Mouse (Mus musculus) cerebellum, postnatal 36 days (tissue): ENCODE data around the gene Sft2d2.

ENCODE experiments used
- DNase-seq, 2 experiments: peaks; one replicate each; pipeline ENCODE4 v3.0.0; 2021 to 2022; ENCODE audit warnings: mixed read lengths in 2 of 2

Sft2d2 gene

GRCm38 (mm10) chr1:165193880-165194661 lies at the start of gene Sft2d2:
TSS of gene Sft2d2 (minus strand) at chr1:165194438.
- DNase-seq, result peak; percentile 68 to 79

DNA sequence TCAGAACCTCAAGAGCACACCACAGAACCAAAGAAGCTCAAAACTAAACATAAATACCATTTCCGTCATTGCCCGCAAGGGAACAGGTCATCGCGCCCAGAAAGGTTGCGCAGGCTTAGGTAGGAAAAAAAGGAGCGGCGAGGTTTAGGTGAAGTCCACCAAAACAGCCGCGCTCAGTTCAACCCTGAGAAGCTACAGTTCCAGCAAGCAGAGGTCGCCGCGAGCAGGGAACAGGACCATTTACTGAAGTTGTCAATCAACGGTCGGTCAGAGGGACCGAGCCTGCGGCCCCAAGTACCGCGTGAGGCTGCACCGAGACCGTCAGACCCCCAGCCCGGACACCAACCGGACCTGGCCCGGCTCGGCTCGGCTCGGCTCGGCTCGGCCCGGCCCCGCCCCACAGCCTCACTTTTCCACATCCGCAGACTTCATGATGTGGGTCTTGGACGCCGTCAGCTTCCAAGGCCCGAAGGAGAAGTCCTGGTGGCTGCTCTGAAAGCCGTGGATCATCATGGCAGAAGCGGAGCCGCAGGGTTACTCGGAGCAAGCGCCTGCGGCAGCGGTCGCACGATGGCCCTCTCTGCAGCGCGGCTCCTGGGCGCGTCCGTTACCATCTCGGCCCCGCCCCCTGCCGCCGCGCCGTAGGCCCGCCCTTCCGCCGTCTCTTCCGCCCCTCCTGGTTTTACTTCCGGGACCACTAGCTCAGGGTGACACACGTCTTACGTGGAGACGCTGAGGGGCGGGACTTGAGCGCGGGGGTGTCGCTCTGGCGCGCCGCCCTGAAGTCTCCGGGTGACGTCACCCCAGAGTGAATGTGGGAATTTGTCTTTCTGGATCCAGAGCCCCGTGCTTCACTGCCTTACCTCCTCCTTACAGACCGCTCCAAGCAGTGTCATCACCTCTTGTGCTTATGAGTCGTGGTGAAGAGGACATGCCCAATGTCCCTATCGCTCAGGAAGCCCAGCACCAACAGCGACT lies 42.4 kb upstream of the Sft2d2 start, which contains the start of gene Tiprl:
Gene Tiprl, minus strand, starts transcription at position 676 of the 978 bp plus-strand sequence.
- DNase-seq, result peak; percentile 98 to 99

- DNase-seq, result no peak
Observed at GRCm38 (mm10) chr1:165235846-165236245, 41.6 kb upstream of the Sft2d2 start.

DNA sequence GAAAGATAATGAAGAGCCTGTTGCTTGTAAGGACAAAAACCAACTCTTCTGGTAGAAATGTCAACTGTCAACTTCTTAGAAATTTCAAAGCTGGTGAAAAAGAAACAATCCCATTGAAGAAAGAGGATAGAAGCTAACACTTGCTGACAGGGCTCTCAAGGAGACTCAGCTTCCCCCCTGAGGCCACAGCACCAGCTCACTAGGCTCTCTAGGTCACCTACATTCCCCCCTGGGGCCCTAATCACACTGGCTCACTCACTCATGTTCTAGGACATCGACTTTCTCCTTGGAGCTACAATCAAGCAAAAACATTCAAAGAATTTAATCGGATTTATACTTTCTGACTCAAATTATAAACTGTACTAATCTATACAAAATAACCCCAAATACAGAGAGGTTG lies 39.6 kb upstream of the Sft2d2 start:
- no peak for DNase-seq

GRCm38 (mm10) chr1:165230691-165231090 lies 36.5 kb upstream of the Sft2d2 start:
- DNase-seq, result no peak

DNA sequence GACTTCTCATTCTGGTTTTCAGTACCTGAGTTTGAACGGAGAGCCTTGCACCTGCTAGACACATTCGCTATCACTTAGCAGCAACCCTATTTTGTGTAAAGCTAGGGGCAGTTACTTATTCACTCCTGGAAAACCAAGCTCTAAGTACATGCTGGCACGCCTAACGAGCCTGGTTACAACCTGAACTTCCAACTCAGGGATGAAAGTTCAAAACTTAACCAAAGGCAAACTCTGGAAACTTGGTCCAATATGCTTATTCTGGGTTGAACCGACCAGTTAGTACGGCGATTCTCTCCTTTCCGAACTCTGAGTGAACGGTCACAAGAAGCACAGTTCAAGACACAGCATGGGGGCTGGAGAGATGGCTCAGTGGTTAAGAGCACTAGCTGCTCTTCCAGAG lies 35.3 kb upstream of the Sft2d2 start:
- DNase-seq, result no peak

DNA sequence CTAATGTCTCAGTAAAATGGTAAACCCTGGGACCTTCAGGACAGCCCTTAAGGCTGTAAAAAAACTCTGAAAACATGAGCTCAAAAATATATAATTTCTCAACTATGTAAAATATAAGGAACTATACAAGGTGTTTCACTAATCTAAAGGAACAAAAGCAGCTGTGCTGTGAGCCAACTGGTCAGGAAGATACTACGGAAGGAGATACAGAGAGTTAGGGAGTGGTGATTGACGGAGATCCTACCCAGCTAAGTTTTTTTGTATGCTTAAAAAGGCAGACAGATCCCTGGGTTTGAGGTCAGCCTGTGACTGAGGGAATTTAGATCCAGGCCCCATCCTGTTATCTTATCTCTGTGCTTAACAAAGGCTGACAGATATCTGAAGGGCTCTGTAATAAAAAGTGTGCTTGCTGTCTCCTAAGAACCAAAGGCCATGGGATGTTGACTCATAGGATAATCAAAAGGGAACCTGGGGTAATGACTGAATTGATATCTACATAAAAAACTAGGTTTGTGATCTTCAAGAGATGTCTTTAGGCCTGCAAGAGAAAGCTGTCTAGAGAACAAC lies 22.9 kb upstream of the Sft2d2 start:
- no peak for DNase-seq

GRCm38 (mm10) chr1:165215831-165216230 lies 21.6 kb upstream of the Sft2d2 start:
- no peak for DNase-seq

DNA sequence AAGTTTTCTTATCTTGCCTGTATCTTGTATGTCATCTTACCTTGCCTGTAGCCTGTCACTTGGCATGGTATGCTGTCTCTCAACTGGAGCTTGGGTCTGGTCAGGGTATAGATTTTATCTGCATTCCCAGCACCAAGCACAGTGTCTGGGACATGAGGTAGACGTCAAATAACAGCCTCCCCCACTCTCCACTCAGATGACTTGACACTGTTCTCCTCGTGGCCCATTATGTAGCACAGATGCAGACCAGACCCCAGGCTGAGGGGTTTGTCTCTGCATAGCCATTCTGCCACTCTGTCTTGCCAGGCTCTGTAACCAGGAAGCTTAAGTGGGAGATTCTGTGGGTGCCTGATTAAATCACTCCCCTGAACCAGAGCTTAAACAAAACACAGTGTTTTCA lies 11.4 kb upstream of the Sft2d2 start:
- DNase-seq, result no peak

- DNase-seq, result no peak
Observed at GRCm38 (mm10) chr1:165203488-165204035, 9.3 kb upstream of the Sft2d2 start.

DNA sequence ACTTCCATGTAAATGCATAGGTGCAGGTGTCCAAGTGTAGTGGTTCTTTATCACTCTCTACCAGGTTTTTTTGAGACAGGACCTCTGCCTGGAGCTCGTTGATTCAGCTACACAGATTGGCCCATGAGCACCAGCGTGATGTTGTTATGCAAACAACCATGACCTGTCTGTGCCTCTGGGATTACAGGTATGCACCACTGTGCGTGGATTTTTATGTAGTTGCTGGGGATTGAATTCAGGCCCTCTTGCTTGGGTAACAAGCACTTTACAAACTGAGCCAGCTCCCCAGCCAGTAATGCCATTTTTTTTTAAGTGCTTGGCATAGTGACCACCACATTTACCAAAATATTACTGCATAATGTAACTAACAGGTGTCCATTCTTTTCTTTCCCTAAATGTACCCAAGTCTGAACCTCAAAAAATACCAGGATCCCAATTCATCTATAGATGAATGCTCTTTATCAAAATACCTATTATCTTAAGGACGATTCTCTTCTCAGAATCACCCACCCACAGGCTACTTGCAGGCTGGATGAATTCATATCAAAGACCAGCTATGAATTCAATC lies 7.3 kb upstream of the Sft2d2 start:
- no peak for DNase-seq

GRCm38 (mm10) chr1:165200748-165201147 lies 6.5 kb upstream of the Sft2d2 start:
- DNase-seq, result no peak

- DNase-seq, result no peak
Observed at GRCm38 (mm10) chr1:165199639-165200038, 5.4 kb upstream of the Sft2d2 start.

GRCm38 (mm10) chr1:165198951-165199350 lies 4.7 kb upstream of the Sft2d2 start:
- no peak for DNase-seq

DNA sequence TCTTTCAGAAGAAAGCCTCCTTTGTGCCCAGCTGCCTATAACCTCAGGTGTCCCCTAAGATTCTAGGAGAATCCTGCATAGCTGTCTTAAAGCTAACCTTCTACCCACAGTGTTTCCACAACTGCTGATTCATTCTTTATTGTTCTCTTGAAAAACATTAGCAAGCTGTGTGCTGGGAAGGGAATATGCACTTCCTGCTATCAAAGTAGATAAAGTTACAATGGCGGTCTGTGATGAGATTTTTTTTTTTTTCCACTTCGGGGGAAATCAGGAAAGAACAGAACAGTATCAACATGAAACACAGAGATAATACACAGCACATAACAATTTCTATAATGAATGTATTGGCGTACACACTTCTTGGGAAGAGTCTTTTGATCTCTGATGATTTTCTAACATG lies 3.6 kb upstream of the Sft2d2 start:
- DNase-seq, result no peak

GRCm38 (mm10) chr1:165195396-165195960 lies 1.2 kb upstream of the Sft2d2 start:
- no peak for DNase-seq

- DNase-seq, result no peak
Observed at GRCm38 (mm10) chr1:165194662-165195013, 400 bp upstream of the Sft2d2 start.

DNA sequence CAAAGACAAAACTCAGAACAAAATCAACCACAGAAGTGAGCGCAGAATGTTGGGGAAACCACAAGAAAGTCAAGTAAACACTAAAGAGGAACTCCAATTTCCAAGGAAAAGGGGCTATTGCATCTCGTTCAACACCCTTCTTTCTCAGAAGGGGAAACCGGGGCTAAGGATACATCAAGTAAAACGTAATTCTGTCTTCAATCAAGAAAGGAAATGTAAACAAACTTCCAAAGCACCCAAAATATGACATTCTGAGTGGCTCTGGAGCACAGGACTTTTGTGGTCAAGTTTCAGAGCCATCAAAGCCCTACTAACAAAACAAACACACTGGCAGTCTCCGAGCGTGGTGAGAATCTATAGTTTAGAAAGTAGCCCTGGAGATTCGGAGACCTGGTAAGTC lies 812 bp downstream of the Sft2d2 start:
- no peak for DNase-seq

GRCm38 (mm10) chr1:165192714-165193264 lies 1.4 kb downstream of the Sft2d2 start:
- no peak for DNase-seq

- no peak for DNase-seq
Observed at GRCm38 (mm10) chr1:165192102-165192501, 2.1 kb downstream of the Sft2d2 start.

DNA sequence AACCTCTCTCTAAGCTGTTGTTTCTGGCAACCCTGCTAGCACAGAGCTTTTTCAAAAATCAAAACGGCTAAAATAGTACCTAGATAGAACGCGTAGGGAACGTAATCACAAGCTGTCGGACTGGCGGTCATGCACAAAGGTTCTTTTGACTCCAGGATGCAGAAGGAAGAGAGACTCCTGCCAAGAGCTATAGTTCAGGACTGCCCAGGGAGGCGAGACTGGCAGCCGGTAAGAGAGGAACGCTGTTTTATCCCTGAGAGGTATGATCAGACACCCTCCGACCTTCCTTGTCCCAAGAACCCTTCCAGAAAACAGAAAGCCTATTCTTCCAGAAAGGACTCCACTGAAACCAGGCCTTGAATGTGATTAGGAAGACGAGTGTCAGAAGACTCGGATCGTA lies 2.6 kb downstream of the Sft2d2 start:
- DNase-seq, result no peak
